Mouse (Mus musculus) heart, embryonic 11.5 days (tissue): ENCODE measurements at regions not wholly inside any gene's neighbourhood (a gene's known extent, or its start where the extent isn't known, plus 50 kb on each side); places are given as distances from the start of the nearest gene placed in this dataset.

Experiments used
- ATAC-seq: fragments of 200-750 bp; cut with Nextera tagmentation; replicated peaks from 2 replicates; pipeline ENCODE4 v1.8.0; 2017; ENCODE audit warnings: moderate library complexity; ENCODE audit not compliant: insufficient number of reproducible peaks, low FRiP score, low TSS enrichment
- H3K27ac ChIP-seq: fragments of 300-500 bp; sonication (generic); 2 replicates; pipeline ENCODE4 v1.5.1; 2014; ENCODE audit warnings: mild to moderate bottlenecking, low read depth, low read length
- H3K27me3 ChIP-seq: fragments of 300-500 bp; sonication (generic); 2 replicates; pipeline ENCODE4 v1.6.1; 2014; ENCODE audit warnings: mild to moderate bottlenecking, low read length, mixed read lengths; ENCODE audit not compliant: control insufficient read depth, insufficient read depth
- H3K36me3 ChIP-seq: fragments of 300-500 bp; sonication (generic); 2 replicates; pipeline ENCODE4 v1.6.1; 2014; ENCODE audit warnings: mild to moderate bottlenecking, low read length, moderate library complexity, mixed read lengths; ENCODE audit not compliant: control insufficient read depth, insufficient read depth
- H3K4me1 ChIP-seq: fragments of 300-500 bp; sonication (generic); 2 replicates; pipeline ENCODE4 v1.6.1; 2014; ENCODE audit warnings: low read length; ENCODE audit not compliant: control insufficient read depth, insufficient read depth
- H3K4me2 ChIP-seq: fragments of 300-500 bp; sonication (generic); 2 replicates; pipeline ENCODE4 v1.6.1; 2014; ENCODE audit warnings: mild to moderate bottlenecking, moderate library complexity
- H3K4me3 ChIP-seq: fragments of 300-500 bp; sonication (generic); 2 replicates; pipeline ENCODE4 v1.5.1; 2014; ENCODE audit warnings: low read depth, low read length
- H3K9ac ChIP-seq: fragments of 300-500 bp; sonication (generic); 2 replicates; pipeline ENCODE4 v1.6.1; 2014; ENCODE audit warnings: mild to moderate bottlenecking, low read depth, low read length, moderate library complexity
- H3K9me3 ChIP-seq: fragments of 300-500 bp; sonication (generic); replicated peaks from 2 replicates; pipeline ENCODE4 v1.6.1; 2016; ENCODE audit warnings: low read length; ENCODE audit not compliant: control insufficient read depth
- WGBS: fragments of 180-500 bp; shearing (Covaris S2); extraction: QIAGEN DNeasy Blood & Tissue Kit; methylation state at CpG from one replicate; pipeline ENCODE4 v1.1.7; 2014; ENCODE audit not compliant: insufficient replicate concordance; 5-methylcytosine and 5-hydroxymethylcytosine counted together

GRCm38 (mm10) chr1:143903234-143903633, 100.7 kb downstream of the Rgs2 start:
- Histone ChIP-seq H3K36me3 (no peaks in the 10 kb centered on the region), H3K4me3 (no peak overlapping the region), H3K9ac (no peak overlapping the region), H3K4me2 (no peak overlapping the region), H3K27ac (no peak overlapping the region), H3K27me3 (no peaks in the 10 kb centered on the region), H3K4me1 (no peaks in the 10 kb centered on the region), H3K9me3 (no peaks in the 10 kb centered on the region)
- ATAC-seq = no peak
- 80% methylated on average over 5 of the region's 5 CpGs for WGBS

- no peak overlapping the region for H3K9ac ChIP-seq
- H3K27me3 ChIP-seq = no peaks in the 10 kb centered on the region
- no peak overlapping the region for H3K27ac ChIP-seq
- H3K4me1 ChIP-seq = no peaks in the 10 kb centered on the region
- no peaks in the 10 kb centered on the region for H3K36me3 ChIP-seq
- H3K4me3 ChIP-seq = no peak overlapping the region
- WGBS = 78% methylated on average over 6 of the region's 6 CpGs
- no peak overlapping the region for H3K4me2 ChIP-seq
- no peaks in the 10 kb centered on the region for H3K9me3 ChIP-seq
- ATAC-seq = no peak
Observed at GRCm38 (mm10) chr1:143901127-143901920, 102.6 kb downstream of the Rgs2 start.

- H3K36me3 ChIP-seq = no peaks in the 10 kb centered on the region
- 87% methylated on average over 2 of the region's 2 CpGs for WGBS
- no peaks in the 10 kb centered on the region for H3K27me3 ChIP-seq
- H3K9ac ChIP-seq = no peak overlapping the region
- H3K4me2 ChIP-seq = no peak overlapping the region
- ATAC-seq = no peak
- no peaks in the 10 kb centered on the region for H3K4me1 ChIP-seq
- H3K4me3 ChIP-seq = no peak overlapping the region
- H3K9me3 ChIP-seq = no peaks in the 10 kb centered on the region
- H3K27ac ChIP-seq = no peak overlapping the region
Observed at GRCm38 (mm10) chr1:143888510-143888909, 111.4 kb downstream of the Uchl5 start.

- ATAC-seq = no peak
- H3K9me3 ChIP-seq = no peaks in the 10 kb centered on the region
- no peak overlapping the region for H3K27ac ChIP-seq
- H3K36me3 ChIP-seq = no peaks in the 10 kb centered on the region
- no peaks in the 10 kb centered on the region for H3K27me3 ChIP-seq
- no peak overlapping the region for H3K9ac ChIP-seq
- no peak overlapping the region for H3K4me3 ChIP-seq
- no peak overlapping the region for H3K4me2 ChIP-seq
- no peaks in the 10 kb centered on the region for H3K4me1 ChIP-seq
- 78% methylated on average over 5 of the region's 5 CpGs for WGBS
Observed at GRCm38 (mm10) chr1:143888065-143888464, 111.0 kb downstream of the Uchl5 start.

- no peak overlapping the region for H3K9ac ChIP-seq
- no peak overlapping the region for H3K4me3 ChIP-seq
- H3K4me1 ChIP-seq = no peaks in the 10 kb centered on the region
- no peaks in the 10 kb centered on the region for H3K36me3 ChIP-seq
- H3K4me2 ChIP-seq = no peak overlapping the region
- H3K9me3 ChIP-seq = no peaks in the 10 kb centered on the region
- WGBS = 55% methylated on average over 1 of the region's 1 CpGs
- H3K27me3 ChIP-seq = no peaks in the 10 kb centered on the region
- no peak for ATAC-seq
- no peak overlapping the region for H3K27ac ChIP-seq
Observed at GRCm38 (mm10) chr1:143886014-143886413, 108.9 kb downstream of the Uchl5 start.

- Histone ChIP-seq H3K4me3 (no peak overlapping the region), H3K4me1 (no peaks in the 10 kb centered on the region), H3K27ac (no peak overlapping the region), H3K4me2 (no peak overlapping the region), H3K9me3 (no peaks in the 10 kb centered on the region), H3K27me3 (no peaks in the 10 kb centered on the region), H3K36me3 (no peaks in the 10 kb centered on the region), H3K9ac (no peak overlapping the region)
- 59% methylated on average over 6 of the region's 6 CpGs for WGBS
- no peak for ATAC-seq
Observed at GRCm38 (mm10) chr1:143881192-143881591, 104.1 kb downstream of the Uchl5 start.

- H3K4me2 ChIP-seq = no peak overlapping the region
- no peaks in the 10 kb centered on the region for H3K27me3 ChIP-seq
- H3K9ac ChIP-seq = no peak overlapping the region
- ATAC-seq = no peak
- H3K4me3 ChIP-seq = no peak overlapping the region
- H3K36me3 ChIP-seq = no peaks in the 10 kb centered on the region
- no peak overlapping the region for H3K27ac ChIP-seq
- no peaks in the 10 kb centered on the region for H3K4me1 ChIP-seq
- 78% methylated on average over 5 of the region's 5 CpGs for WGBS
- no peaks in the 10 kb centered on the region for H3K9me3 ChIP-seq
Observed at GRCm38 (mm10) chr1:143879622-143880021, 102.5 kb downstream of the Uchl5 start.

GRCm38 (mm10) chr1:143878266-143878665, 101.2 kb downstream of the Uchl5 start:
- Histone ChIP-seq H3K36me3 (no peaks in the 10 kb centered on the region), H3K27me3 (no peaks in the 10 kb centered on the region), H3K4me2 (no peak overlapping the region), H3K9me3 (no peaks in the 10 kb centered on the region), H3K9ac (no peak overlapping the region), H3K27ac (no peak overlapping the region), H3K4me1 (no peaks in the 10 kb centered on the region), H3K4me3 (no peak overlapping the region)
- ATAC-seq = no peak
- 65% methylated on average over 2 of the region's 2 CpGs for WGBS

GRCm38 (mm10) chr1:143860319-143860718, 83.2 kb downstream of the Uchl5 start:
- no peaks in the 10 kb centered on the region for H3K4me1 ChIP-seq
- no peaks in the 10 kb centered on the region for H3K9me3 ChIP-seq
- WGBS = 72% methylated on average over 10 of the region's 10 CpGs
- no peak for ATAC-seq
- H3K27ac ChIP-seq = no peak overlapping the region
- no peak overlapping the region for H3K9ac ChIP-seq
- no peak overlapping the region for H3K4me2 ChIP-seq
- H3K4me3 ChIP-seq = no peak overlapping the region
- H3K27me3 ChIP-seq = no peaks in the 10 kb centered on the region
- H3K36me3 ChIP-seq = no peaks in the 10 kb centered on the region
